Mouse (Mus musculus) E14TG2a.4 (cell line): ENCODE measurements around the gene Tssc4.
A peak's percentile ranks its signal among the peaks of the same experiment; 100 is the strongest.

Experiments
- H3K27me3 ChIP-seq: 2 replicates; pipeline ENCODE4 v1.6.1; 2014; ENCODE audit warnings: low read length, control low read depth; ENCODE audit not compliant: insufficient read depth
- H3K36me3 ChIP-seq: 2 replicates; pipeline ENCODE4 v1.6.1; 2014; ENCODE audit warnings: low read length, control low read depth; ENCODE audit not compliant: insufficient read depth
- H3K4me1 ChIP-seq: replicated peaks from 2 replicates; pipeline ENCODE4 v1.6.1; 2014; ENCODE audit warnings: low read depth, low read length, control low read depth
- H3K4me3 ChIP-seq: replicated peaks from 2 replicates; pipeline ENCODE4 v1.5.1; 2014; ENCODE audit warnings: mild to moderate bottlenecking, low read length
- H3K9me3 ChIP-seq: 2 replicates; pipeline ENCODE4 v1.6.1; 2014; ENCODE audit warnings: low read length, control low read depth
- CTCF ChIP-seq: conservative IDR thresholded peaks from 2 replicates; pipeline ENCODE4 v1.5.1; 2014; ENCODE audit warnings: low read length
- NANOG ChIP-seq: IDR thresholded peaks from 2 replicates; pipeline ENCODE4 v1.6.1; 2014; ENCODE audit warnings: borderline replicate concordance, low read length, mixed read lengths
- POU5F1 ChIP-seq: IDR thresholded peaks from 2 replicates; pipeline ENCODE4 v1.6.1; 2014; ENCODE audit warnings: low read length, borderline replicate concordance

Tssc4 gene

DNA sequence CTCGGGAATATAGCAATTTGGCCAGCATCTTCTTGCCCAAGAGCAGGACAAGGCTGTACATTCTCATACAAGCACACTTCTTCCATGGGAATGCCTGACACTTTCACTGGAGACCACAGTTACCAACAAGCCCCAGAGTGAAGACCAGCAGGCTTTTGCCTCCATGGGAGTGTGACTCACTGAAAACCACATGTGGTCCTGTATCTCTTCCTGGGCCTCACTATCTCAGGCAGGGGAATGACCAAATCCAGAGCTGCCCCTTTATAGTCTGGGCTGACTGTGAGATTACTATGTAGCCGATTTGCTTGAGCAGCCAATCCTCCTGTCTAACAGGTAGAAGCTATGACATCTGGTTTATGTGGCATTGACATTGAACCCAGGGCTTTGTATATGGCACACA lies 14.7 kb downstream of the Tssc4 start:
- no peak overlapping the region for H3K4me3 ChIP-seq
- H3K9me3 ChIP-seq = no peaks in the 10 kb centered on the region
- no peak for TF ChIP-seq CTCF
- no peak for TF ChIP-seq POU5F1
- no peak for TF ChIP-seq NANOG
- H3K36me3 ChIP-seq = no peaks in the 10 kb centered on the region
- peaks cover 51% of the 10 kb centered on the region for H3K27me3 ChIP-seq
- peaks cover 9% of the 10 kb centered on the region for H3K4me1 ChIP-seq

DNA sequence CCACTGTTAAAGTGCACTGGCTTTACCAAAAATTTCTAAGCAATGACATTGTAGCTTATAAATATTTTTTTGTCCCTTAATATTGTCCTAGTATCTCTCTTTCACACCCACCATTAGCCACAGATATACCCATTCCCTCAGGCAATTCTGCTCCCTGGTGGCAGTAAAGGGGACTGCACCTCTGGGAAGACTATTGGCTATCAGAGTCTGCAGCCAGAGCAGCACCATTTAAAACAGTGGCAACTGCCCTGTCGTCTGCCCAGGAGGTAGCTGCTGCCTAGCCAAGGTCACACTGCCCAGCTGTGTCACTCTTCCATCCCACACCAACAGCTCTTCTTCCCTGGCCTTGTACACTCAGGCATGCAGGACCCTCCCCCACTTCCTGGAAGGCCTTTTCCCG lies 17.3 kb downstream of the Tssc4 start:
- H3K9me3 ChIP-seq = no peaks in the 10 kb centered on the region
- H3K4me3 ChIP-seq = no peak overlapping the region
- no peaks in the 10 kb centered on the region for H3K36me3 ChIP-seq
- TF ChIP-seq NANOG (no peak), CTCF (peak; percentile 97), POU5F1 (no peak)
- peaks cover 9% of the 10 kb centered on the region for H3K4me1 ChIP-seq
- H3K27me3 ChIP-seq = peaks cover 64% of the 10 kb centered on the region

DNA sequence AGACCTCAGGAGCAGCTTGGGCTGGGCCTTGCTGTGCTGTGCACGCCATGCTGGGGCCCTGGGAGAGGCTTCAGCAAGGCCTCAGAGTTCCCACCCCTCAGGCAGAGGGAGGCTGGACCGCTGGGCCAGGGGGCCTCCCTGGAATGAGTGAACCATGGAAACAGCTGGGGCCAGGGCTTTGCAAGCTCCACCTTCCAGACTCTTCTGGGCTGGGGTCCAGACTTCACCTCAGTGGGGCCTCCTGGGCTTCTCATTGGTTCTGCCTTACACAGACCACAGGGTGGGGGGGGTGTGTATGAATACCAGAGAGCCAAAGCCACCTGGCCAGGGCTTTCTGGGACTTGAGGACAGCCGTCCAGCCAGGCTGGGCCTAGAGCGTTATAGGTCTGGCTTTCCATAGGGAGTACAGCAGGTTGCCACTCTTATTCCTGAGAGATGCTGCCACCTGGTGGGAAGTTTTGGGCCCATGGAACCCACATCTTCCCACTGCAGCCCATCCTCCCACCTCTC lies 18.1 kb downstream of the Tssc4 start:
- Histone ChIP-seq H3K27me3 (peaks cover 67% of the 10 kb centered on the region), H3K4me3 (no peak overlapping the region), H3K9me3 (no peaks in the 10 kb centered on the region), H3K4me1 (peaks cover 9% of the 10 kb centered on the region), H3K36me3 (no peaks in the 10 kb centered on the region)
- TF ChIP-seq POU5F1 = no peak
- TF ChIP-seq CTCF = peak; percentile 49

DNA sequence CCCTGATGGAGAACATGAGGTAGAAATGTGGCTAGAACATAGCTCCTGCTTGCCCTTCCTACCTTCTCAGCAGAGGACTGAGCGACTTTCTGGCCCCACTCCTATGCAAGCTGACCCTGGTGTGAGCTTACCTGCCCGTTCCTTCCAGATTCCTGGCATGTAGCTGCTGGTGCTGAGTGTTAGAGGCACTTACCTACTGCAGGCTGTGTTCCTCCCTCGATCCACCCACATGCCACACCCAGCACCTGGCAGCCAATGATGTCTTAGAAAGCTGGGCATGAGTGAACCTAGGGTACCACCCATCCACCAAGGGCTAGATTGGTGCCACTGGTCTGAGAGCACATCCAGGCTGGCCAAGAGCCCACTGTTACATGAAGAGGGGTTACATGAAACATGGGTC lies 24.8 kb downstream of the Tssc4 start:
- Histone ChIP-seq H3K4me3 (no peak overlapping the region), H3K36me3 (no peaks in the 10 kb centered on the region), H3K4me1 (no peaks in the 10 kb centered on the region; the same call in 1 of the 2 replicates), H3K27me3 (peaks cover 86% of the 10 kb centered on the region), H3K9me3 (no peaks in the 10 kb centered on the region)
- TF ChIP-seq POU5F1 = no peak
- no peak for TF ChIP-seq NANOG
- no peak for TF ChIP-seq CTCF

DNA sequence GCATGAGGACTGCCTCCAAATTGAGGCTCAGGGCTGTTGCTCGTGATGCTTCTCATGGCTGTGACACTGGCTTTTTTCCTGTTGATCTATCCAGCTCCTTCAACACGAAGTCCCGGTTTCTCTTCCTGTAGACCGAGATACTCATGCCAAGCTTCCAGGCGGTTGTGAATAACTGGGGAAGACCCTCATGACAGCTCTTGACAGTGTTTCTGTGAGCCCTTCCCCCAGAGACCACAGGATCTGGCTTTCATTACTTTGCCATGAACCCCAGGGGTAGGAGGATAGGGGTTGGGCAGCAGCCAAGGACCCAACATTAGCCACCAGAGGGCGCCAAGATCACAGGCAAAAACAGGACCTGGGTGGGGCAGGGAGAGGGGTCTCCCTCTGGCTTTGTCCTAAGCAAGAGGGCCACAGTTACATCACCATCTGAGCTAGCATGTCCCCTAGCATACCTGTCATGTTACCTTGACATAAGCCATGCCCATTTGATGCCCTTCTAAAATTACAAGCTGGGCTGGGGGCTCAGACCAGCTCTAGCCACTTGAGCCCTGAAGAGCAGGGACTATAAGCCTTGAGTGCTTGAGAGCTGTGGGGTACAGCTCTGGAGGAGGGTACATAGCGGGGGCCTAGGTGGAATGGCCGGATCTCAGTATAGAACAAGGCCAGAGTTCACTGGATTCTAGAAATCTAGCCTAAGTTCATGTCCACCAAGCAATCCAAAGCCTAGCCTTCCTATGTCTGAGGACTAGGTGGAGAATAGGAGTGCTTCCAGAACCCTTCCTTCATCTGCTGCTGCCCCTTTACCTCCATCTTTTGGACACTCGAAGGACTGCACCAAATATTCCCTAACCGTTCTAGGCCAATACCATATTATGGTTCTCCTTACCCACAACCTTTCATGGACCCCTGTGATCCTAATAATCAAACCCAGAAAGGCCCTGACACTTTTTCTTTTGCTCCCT lies 25.8 kb downstream of the Tssc4 start, which contains the start of gene Trpm5:
Gene Trpm5, minus strand, starts transcription at position 51 of the 962 bp plus-strand sequence.
- TF ChIP-seq CTCF (peak; percentile 86), NANOG (no peak)
- Histone ChIP-seq H3K4me3 (no peak within 1 kb of the TSS), H3K4me1 (no peaks in the 10 kb centered on the region; the same call in 1 of the 2 replicates), H3K36me3 (no peaks in the 10 kb centered on the region), H3K27me3 (peaks cover 86% of the 10 kb centered on the region), H3K9me3 (no peaks in the 10 kb centered on the region)

DNA sequence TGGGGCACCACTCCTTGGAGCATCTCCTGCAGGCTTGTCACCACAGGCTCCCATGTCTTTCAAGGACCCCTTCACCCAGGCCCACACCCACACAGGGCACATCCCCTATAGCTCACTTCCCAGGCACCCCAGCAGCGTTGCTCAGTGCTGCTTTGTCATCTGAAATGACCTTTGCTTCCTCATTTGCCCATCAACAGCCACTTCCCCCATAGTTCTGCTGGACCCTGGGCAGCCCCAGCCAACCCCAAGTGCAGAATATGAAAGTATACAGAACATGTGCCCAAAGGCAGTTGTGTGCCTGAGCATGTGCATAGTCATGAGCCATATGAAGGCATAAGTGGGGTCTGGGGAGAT lies 26.5 kb downstream of the Tssc4 start:
- TF ChIP-seq CTCF (no peak), POU5F1 (no peak), NANOG (no peak)
- no peaks in the 10 kb centered on the region for H3K36me3 ChIP-seq
- no peaks in the 10 kb centered on the region for H3K9me3 ChIP-seq
- H3K4me1 ChIP-seq = no peaks in the 10 kb centered on the region; the same call in 1 of the 2 replicates
- peaks cover 86% of the 10 kb centered on the region for H3K27me3 ChIP-seq
- no peak overlapping the region for H3K4me3 ChIP-seq

DNA sequence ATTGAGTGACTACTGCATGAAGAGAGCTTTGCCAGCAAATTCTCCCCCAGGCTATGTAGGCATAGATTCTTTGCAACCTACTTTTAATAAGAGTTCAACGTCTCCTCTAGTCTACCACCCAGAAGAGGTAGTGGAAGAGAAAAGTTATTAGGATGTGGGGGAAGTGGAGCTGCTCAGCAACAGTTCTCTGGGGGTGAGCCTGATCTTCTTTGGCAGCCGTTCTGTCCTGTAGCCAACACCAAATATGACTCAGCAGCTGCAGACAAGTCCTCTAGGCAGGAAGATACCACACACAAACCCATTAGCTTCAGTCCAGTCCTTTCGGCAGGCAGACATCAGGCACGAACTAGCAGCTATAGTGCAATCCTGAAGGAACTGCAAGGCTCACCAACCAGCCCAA lies 31.7 kb downstream of the Tssc4 start:
- Histone ChIP-seq H3K27me3 (peaks cover 95% of the 10 kb centered on the region), H3K4me3 (no peak overlapping the region), H3K9me3 (no peaks in the 10 kb centered on the region), H3K36me3 (no peaks in the 10 kb centered on the region), H3K4me1 (no peaks in the 10 kb centered on the region; the same call in 1 of the 2 replicates)
- TF ChIP-seq NANOG (no peak), CTCF (no peak), POU5F1 (no peak)

DNA sequence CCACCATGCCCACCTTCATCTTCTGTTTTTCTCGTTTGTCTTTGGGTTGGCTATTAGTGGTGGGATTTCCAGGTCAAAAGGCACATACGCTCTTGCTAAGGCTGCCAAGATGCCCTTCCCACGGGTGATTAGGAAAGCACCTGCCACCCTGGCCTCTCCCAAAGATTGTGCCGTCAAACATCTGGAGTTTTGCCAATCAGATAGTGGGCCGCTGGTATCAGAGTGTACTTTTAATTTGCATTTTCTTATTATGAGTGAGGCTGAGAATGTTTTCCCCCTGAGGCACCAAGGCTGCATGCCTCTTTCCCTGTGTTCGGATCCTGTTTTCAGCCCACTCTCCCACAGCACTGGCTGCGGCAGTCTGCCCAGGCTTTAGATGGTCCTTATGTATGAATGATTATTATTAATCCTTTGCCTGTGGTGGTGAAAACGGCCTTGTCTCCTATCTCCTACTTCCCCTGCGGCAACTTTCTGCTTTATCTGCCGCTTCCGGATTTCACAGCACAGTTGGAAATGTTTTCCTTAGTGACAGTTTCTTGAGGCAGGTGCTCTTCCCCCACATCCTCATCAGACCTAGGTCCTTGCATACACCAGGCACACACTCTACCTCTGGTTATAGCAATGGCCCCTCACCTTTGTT lies 36.3 kb downstream of the Tssc4 start:
- TF ChIP-seq CTCF (no peak), POU5F1 (no peak), NANOG (no peak)
- Histone ChIP-seq H3K27me3 (peaks cover 97% of the 10 kb centered on the region), H3K4me3 (no peak overlapping the region), H3K36me3 (no peaks in the 10 kb centered on the region), H3K9me3 (no peaks in the 10 kb centered on the region), H3K4me1 (peaks cover 23% of the 10 kb centered on the region)
